Mouse (Mus musculus): ENCODE data around the gene Defb21.
A peak's percentile ranks its signal among the peaks of the same experiment; 100 is the strongest.

Defb21 gene

DNA sequence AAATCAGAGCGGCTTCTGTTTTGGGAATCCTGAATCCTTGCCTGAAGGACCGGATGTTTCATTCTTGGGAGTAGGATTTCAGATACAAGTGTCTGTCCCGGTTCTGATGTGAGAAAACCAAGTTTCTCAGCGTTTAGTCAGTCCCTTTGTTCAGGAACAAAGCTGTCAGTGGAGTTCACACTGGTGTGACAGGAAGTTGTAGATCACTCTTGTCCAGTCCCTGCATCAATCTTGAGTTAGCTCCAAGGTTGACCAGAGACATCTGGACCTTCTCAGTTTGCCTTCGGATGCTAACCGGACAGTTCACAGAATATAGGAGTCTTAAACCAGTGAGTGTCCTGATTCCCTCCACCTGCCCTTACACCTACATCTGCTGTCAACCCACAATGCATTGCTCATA is 35.2 kb downstream of the Defb21 start:
- DNase-seq, result no peak

DNA sequence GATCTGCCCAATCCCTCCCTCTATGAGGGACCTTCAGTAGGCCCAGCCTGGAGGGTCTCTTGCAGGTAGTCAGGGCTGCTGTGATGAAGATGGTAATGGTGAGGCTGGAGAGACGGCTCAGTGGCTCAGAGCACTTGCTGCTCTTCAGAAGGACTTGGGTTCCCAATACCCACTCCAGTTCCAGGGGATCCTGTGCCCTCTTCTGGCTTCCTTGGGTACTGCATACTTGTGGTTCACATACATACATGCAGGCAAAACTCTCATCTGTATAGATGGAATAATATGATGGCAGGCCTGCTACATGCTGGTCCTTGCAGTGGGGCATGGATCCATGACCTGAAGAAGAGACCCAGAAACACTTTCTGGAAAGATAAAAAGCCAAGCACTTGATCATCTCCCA is 36.2 kb downstream of the Defb21 start:
- no peak for DNase-seq

GRCm38 (mm10) chr2:152612193-152612592 is 39.6 kb downstream of the Defb21 start:
- no peak for DNase-seq

DNA sequence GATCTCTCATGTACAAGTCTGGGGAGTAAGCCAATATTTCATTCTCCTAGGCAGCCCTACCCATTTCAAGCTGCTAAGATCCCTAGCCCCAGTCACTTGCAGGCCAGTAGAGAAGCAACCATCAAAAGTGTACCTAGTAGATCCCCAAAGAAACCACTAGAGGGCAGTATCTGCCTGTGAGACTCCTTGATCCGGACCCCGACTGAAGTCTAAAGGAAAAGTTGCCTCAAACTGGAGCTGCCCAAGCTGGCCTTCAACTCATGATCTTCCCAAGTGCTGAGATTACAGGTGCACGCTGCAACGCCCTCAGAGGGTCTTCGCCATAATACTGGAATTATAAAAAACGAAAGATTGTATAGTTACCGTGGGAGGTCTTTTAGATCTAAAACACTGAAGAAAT is 43.0 kb downstream of the Defb21 start:
- peak; percentile 51 to 54 for DNase-seq

DNA sequence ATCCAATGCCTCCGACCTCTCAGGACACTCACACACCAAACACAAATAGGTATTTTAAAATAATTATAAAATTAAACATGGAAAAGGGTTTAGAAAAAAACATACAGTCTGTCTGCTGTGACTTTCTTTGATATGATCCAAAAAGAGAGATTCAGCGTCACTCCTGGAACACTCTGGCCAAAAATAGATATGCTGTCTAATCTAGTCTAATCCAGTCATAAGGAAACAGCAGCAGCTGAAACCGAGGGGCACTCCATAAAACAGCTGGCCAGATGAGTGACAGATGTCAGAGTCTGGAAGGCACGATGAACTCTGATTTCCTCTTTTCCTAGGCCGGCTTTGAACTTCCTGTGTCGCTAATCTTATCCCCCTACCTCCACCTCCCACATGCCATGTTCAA is 43.9 kb downstream of the Defb21 start:
- DNase-seq, result no peak

DNA sequence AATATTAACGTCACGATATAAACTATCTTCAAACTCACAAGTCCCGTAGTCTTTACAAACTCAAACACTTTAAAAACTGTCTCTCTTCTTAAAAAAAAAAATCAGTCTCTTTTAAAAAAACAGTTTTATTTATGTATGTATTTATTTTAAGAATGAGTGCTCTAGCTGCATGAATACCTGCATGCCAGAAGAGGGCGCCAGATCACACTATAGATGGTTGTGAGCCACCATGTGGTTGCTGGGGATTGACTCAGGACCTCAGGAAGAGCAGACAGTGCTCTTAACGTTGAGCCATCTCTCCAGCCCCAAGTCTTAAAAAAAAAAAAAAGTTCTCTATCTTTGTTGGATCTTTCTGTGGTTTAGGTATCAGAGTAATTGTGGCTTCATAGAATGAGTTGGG is 44.8 kb downstream of the Defb21 start:
- no peak for DNase-seq

GRCm38 (mm10) chr2:152620367-152621134 is 48.0 kb downstream of the Defb21 start:
- DNase-seq, result no peak

DNA sequence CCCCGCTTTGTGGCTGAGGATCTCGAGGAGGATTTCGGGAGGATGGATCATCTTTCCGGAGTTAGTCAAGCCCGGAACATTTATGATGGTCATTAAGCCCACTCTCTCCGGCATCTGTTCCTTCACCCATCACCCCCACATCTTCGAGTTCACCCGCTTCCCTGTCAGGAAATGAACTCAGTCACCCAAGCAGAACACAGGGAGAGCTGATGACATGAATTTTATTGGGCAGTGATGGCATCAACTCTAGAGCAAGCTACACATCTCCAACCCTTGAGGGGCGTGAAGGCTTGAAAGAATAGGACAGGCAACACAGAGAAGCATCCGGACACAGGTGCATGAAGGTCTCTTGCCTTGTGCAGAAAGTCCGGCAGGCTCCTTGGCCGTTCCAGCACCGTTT is 49.6 kb downstream of the Defb21 start:
- DNase-seq, result no peak

DNA sequence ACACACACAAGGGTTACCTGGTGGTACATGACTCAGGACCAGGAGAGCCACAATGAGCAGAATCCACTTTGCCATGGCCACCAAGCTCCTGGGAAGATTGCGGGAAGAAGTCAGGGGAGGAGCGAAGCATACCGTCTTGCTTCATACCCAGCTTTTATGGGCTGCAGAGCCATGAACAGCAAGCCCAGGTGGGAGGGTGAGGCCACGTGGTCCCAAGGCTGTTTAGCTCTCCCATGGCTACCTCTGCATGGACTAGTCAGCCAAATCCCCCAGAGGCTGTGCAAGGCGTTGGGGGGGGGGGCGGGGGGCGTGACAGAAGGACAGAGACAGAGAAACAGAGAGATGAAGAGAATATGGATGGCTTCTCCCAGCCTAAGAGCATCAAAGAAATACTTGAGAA is 50.4 kb downstream of the Defb21 start, which contains the start of gene Defb25:
Gene Defb25 (minus strand): TSS at position 101 of the 400 bp plus-strand sequence.
- no peak for DNase-seq
